Mouse (Mus musculus) ovary, adult 10 weeks (tissue): ENCODE results near the gene Dhcr24. TPM values are rescaled to one million over a fixed set of nuclear protein-coding genes. Genes with fewer than 3 reads are reported as not detected.

Experiments
- polyA plus RNA-seq: library from polyadenylated mRNA; stranded (reverse); fragments of 350-450 nt; fragmentation: Illumina TruSeq; extraction: RNeasy Lipid Tissue Mini Kit (QIAGEN cat#74804); gene quantifications from one replicate; pipeline ENCODE4 v1.2.3, GENCODE M21; 2014

Dhcr24 gene
- 3.9 TPM for polyA plus RNA-seq

DNA sequence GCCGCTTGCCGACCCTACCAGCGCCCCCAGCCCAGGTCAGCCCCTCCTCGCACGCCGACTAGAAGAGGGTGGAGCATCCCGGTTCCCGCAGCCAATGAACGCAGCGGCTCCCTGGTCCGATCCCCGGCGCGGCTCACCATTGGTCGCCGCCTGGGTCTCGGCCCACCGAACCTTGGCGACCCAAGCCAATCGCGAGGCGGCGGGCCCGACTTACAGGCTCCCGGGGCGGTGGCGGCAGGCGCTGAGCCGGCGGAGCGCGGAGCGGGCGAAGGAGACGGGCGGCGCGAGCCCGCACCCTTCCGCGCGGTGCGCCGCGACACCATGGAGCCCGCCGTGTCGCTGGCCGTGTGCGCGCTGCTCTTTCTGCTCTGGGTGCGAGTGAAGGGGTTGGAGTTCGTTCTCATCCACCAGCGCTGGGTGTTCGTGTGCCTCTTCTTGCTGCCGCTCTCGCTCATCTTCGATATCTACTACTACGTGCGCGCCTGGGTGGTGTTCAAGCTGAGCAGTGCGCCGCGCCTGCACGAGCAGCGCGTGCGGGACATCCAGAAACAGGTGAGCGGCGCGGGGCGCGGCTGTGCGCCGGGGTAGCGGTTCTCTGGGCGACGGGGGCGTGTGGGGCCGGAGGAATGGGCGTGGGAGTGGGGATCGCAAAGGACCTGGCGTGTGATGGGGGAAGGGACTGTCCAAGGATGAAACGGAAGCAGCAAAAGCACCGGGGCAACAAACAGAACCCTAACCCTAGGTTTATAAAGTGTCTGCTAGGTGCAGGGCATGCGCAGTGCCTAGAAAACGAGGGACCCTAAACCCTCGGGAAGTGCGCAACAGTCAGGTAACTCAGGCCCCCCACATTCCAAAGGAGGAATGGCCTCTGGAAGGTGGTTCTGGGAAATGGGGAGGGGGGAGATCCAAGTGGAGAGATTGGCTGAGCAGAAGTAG is at the start of gene Dhcr24:
Dhcr24 (plus strand) TSS at position 193 of the 936 bp plus-strand sequence.

DNA sequence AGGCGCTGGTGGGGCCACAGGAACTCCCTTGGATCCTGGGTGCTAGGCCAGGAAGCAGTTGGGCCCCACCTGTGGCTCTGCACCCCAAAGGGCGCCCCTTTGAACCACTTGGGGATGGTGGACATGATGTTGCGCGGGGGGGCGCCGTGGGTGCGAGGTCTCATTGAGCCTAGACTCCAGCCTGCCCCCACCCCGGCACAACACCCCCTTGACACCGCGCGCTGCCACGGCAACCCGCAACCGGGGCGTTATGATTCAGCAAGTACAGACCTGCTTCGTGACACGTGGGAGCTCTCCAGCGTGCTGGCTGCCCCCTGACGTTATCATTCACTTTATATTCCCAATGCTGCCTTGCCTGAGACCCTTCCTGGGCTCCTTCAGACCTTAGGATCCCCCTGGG is 56.2 kb downstream of the Dhcr24 start, which contains the start of gene Lexm:
Lexm (minus strand) TSS at position 186 of the 400 bp plus-strand sequence.

DNA sequence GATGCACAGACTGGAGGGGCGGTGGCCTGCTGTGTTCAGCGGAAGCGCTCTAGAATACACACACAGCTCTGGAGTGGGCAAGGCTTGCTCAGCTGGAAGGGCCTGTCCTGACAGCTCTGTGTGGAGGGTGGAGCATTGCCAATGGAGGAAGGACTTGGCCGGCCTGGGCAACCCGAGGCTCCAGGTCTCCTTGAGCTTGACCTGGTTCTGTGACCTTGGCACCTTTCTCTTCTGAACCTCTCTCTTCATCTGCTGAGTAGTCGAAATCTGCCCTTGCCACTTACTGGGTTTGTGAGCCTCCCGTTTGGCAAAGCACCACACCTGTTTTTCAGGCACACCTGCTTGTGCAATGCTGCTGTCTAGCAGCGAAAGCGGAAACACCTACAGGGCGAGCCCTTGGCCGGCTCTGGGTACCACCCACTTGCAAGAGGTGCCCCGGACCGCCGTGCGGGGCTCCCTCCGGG is 61.2 kb downstream of the Dhcr24 start, which contains the start of gene Ttc22:
Ttc22 (plus strand) TSS at position 403 of the 464 bp plus-strand sequence.

Other genes starting within 250 kb of the Dhcr24 start
- 41.6 TPM for gene Usp24, start 244.8 kb upstream of the Dhcr24 start, polyA plus RNA-seq
- not detected for gene Pcsk9, start 96.7 kb upstream of the Dhcr24 start, polyA plus RNA-seq
- gene Bsnd, start 68.8 kb upstream of the Dhcr24 start, polyA plus RNA-seq: not detected
- not detected for gene Lexm, start 56.2 kb downstream of the Dhcr24 start, polyA plus RNA-seq
- not detected for gene Ttc22, start 61.4 kb downstream of the Dhcr24 start, polyA plus RNA-seq
- gene Pars2, start 90.0 kb downstream of the Dhcr24 start, polyA plus RNA-seq: 1.6 TPM
- gene Ttc4, start 117.9 kb downstream of the Dhcr24 start, polyA plus RNA-seq: 29.4 TPM
- not detected for gene Mroh7, start 169.9 kb downstream of the Dhcr24 start, polyA plus RNA-seq
- not detected for gene Fam151a, start 172.9 kb downstream of the Dhcr24 start, polyA plus RNA-seq
- gene Acot11, start 244.0 kb downstream of the Dhcr24 start, polyA plus RNA-seq: 1.7 TPM